Mouse (Mus musculus): Measurements from ENCODE around the gene Banp. TPM values are rescaled to one million over a fixed set of nuclear protein-coding genes. Genes with fewer than 3 reads are reported as not detected.

Gene Banp
- total and polyA plus RNA-seq, 3 experiments, result 14.9 to 34.2 (median 25.7) TPM

DNA sequence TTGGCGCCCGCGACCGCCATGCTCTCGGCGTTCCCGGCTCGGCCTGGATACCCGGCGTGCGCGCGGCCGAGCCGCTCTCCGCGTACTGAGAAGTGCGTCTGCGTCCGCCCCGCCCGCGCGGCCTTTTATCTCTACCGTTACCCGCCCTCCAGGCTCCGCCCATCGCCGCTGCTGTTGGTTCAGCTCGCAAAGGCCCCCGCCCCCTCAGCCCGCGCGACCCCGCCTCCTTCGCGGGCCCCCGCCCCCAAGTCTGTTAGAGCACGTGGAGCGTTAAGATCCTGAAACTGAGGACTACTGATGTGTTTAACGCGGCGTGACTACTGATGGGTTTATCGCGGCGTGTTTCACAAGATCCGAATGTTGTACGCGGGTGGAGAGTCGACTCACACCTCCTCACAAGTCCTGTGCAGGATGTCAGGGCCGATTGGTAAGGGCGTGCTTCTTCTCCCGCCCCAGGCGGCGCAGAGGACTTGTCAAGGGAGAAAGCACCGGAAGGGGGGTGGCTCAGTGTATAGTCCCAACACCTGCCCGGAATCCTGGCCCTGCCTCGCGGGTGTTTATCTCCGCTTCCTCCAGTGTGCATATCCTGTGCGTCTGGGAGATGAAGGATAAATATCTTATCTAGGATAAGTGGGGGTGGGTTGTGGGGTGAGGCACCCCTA is 41.8 kb upstream of the Banp start, which contains the start of gene Slc7a5:
TSS of gene Slc7a5 (minus strand) at position 108 of the 662 bp plus-strand sequence.
- Histone ChIP-seq H3K27ac (ENCODE audit: insufficient read depth, low read depth) (peak within 1 kb of the TSS; percentile 61), H3K79me2 (replicated peaks; ENCODE audit: control insufficient read depth, extremely low read depth, insufficient read depth, poor library complexity, severe bottlenecking) (peaks cover 63% of the 10 kb centered on the region), H3K4me1 (ENCODE audit: control insufficient read depth in 1 of 2, insufficient read depth in 2 of 2) (peaks cover 26 to 41% of the 10 kb centered on the region in 2 experiments), H3K4me3 (replicated peaks in 1 of 3; ENCODE audit: low read depth in 2 of 3, low read length in 2 of 3, poor library complexity in 1 of 3) (peak within 1 kb of the TSS; percentile 79 to 100 (median 98)), H3K4me2 (ENCODE audit: insufficient read depth, low read depth, poor library complexity, severe bottlenecking) (peak within 1 kb of the TSS; percentile 53), H3K36me3 (replicated peaks in 1 of 2; ENCODE audit: control insufficient read depth in 1 of 2, insufficient read depth in 1 of 2, low read length in 1 of 2) (peaks cover 29 to 38% of the 10 kb centered on the region in 2 experiments), H3K27me3 (replicated peaks) (no peaks in the 10 kb centered on the region), H3K9ac (ENCODE audit: insufficient read depth, low read depth) (peak within 1 kb of the TSS; percentile 89), H3K9me3 (replicated peaks; ENCODE audit: low read length) (no peaks in the 10 kb centered on the region)
- TF ChIP-seq BHLHE40 (IDR thresholded peaks at IDR 0.05; ENCODE audit: low read depth, low read length), result peak; percentile 72
- peak; percentile 56; the same call in 1 of the 2 replicates for TF ChIP-seq UBTF (IDR thresholded peaks at IDR 0.05; ENCODE audit: low read depth, low read length)
- TF ChIP-seq NRF1 (IDR thresholded peaks at IDR 0.05; ENCODE audit: low read depth, low read length), result peak; percentile 69
- TF ChIP-seq MEF2A (IDR thresholded peaks at IDR 0.05; ENCODE audit: borderline replicate concordance, low read depth, low read length), result 0 out of 2 replicates have a peak, but pooled peaks have one; percentile 13
- no peak for TF ChIP-seq JUND (conservative IDR thresholded peaks at IDR 0.05; ENCODE audit: low read depth, low read length)
- TF ChIP-seq ETS1 (conservative IDR thresholded peaks at IDR 0.05; ENCODE audit: low read depth, low read length), result peak; percentile 12; the same call in 1 of the 2 replicates
- TF ChIP-seq ELF1 (IDR thresholded peaks at IDR 0.05; ENCODE audit: low read depth, low read length), result peak; percentile 69
- 0 out of 2 replicates have a peak, but pooled peaks have one; percentile 7 for TF ChIP-seq HCFC1 (IDR thresholded peaks at IDR 0.05; ENCODE audit: low read depth, low read length)
- peak; percentile 95 for TF ChIP-seq TCF12 (IDR thresholded peaks at IDR 0.05; ENCODE audit: low read depth, low read length)
- peak; percentile 99 for TF ChIP-seq ZMIZ1 (IDR thresholded peaks at IDR 0.05; ENCODE audit: low read depth, low read length)
- peak; percentile 95 for TF ChIP-seq MAX (IDR thresholded peaks at IDR 0.05; ENCODE audit: low read length)
- no peak for TF ChIP-seq SMC3 (IDR thresholded peaks at IDR 0.05; ENCODE audit: low read depth, low read length)
- TF ChIP-seq TBP (conservative IDR thresholded peaks at IDR 0.05; ENCODE audit: low read depth, low read length), result peak; percentile 93
- no peak for TF ChIP-seq ZNF384 (IDR thresholded peaks at IDR 0.05; ENCODE audit: low read depth, low read length)
- peak; percentile 94 for TF ChIP-seq POLR2AphosphoS2 (IDR thresholded peaks at IDR 0.05; ENCODE audit: low read depth, low read length)
- TF ChIP-seq MXI1 (IDR thresholded peaks at IDR 0.05; ENCODE audit: low read depth, low read length), result peak; percentile 100
- TF ChIP-seq PAX5 (IDR thresholded peaks at IDR 0.05; ENCODE audit: low read length), result no peak
- peak; percentile 99 for TF ChIP-seq POLR2A (IDR thresholded peaks at IDR 0.05; ENCODE audit: low read depth, low read length)
- TF ChIP-seq IRF4 (IDR thresholded peaks at IDR 0.05; ENCODE audit: low read depth, low read length), result peak; percentile 24
- no peak for TF ChIP-seq E2F4 (IDR thresholded peaks at IDR 0.05; ENCODE audit: insufficient replicate concordance, low read depth, low read length)
- TF ChIP-seq SIN3A (IDR thresholded peaks at IDR 0.05; ENCODE audit: low read length), result peak; percentile 97
- TF ChIP-seq MYC (IDR thresholded peaks at IDR 0.05; ENCODE audit: low read depth, low read length), result peak; percentile 98
- peak; percentile 99 for TF ChIP-seq NELFE (IDR thresholded peaks at IDR 0.05; ENCODE audit: low read depth, low read length)
- no peak for TF ChIP-seq KAT2A (IDR thresholded peaks at IDR 0.05; ENCODE audit: insufficient replicate concordance, low read length)
- peak; percentile 16; the same call in 1 of the 2 replicates for TF ChIP-seq USF1 (IDR thresholded peaks at IDR 0.05; ENCODE audit: low read depth, low read length)
- TF ChIP-seq EP300 (IDR thresholded peaks at IDR 0.05; ENCODE audit: low read length), result no peak
- peak; percentile 94 for DNase-seq (ENCODE audit: extremely low read depth)
- in situ Hi-C loops (cut with MboI; ENCODE audit: low pct_ligation_motif_present, low pct_unique_long_range_greater_than_20kb, low sequenced_read_pairs) (loop anchor here (5.0 kb wide), 1 partner anchor 55 kb away; no protein-coding TSS in a partner anchor), dilution Hi-C loops (cut with MboI; ENCODE audit: extremely low pct_ligation_motif_present, extremely low pct_unique_long_range_greater_than_20kb, low sequenced_read_pairs) (no loop called here)
